Mouse (Mus musculus) lung, postnatal 0 days (tissue): ENCODE measurements around the gene Slc37a1. TPM values are rescaled to one million over a fixed set of nuclear protein-coding genes. Genes with fewer than 3 reads are reported as not detected.
"Not testable (repeated sequence)": the region's sequence is repeated elsewhere in the genome, so short reads cannot be mapped to it uniquely, and the experiment has no call there.

ENCODE experiments used
- ATAC-seq: fragments of 200-750 bp; cut with Nextera tagmentation; 2 replicates; pipeline ENCODE4 v1.8.0; 2017; ENCODE audit warnings: moderate library complexity
- DNase-seq: peaks from one replicate; pipeline ENCODE4 v3.0.0-alpha.2; 2016; ENCODE audit warnings: low spot score
- H3K27ac ChIP-seq: fragments of 300-500 bp; sonication (generic); 2 replicates; pipeline ENCODE4 v1.5.1; 2014; ENCODE audit warnings: antibody characterized with exemption, mild to moderate bottlenecking, low read length, mixed read lengths
- H3K27me3 ChIP-seq: fragments of 300-500 bp; sonication (generic); replicated peaks from 2 replicates; pipeline ENCODE4 v1.6.1; 2014; ENCODE audit warnings: low read length, mixed read lengths; ENCODE audit not compliant: insufficient read depth
- H3K36me3 ChIP-seq: fragments of 300-500 bp; sonication (generic); 2 replicates; pipeline ENCODE4 v1.6.1; 2014; ENCODE audit warnings: low read length, mixed read lengths; ENCODE audit not compliant: insufficient read depth
- H3K4me1 ChIP-seq: fragments of 300-500 bp; sonication (generic); 2 replicates; pipeline ENCODE4 v1.6.1; 2014; ENCODE audit warnings: antibody characterized with exemption, low read depth, low read length, mixed read lengths; ENCODE audit not compliant: insufficient read depth
- H3K4me2 ChIP-seq: fragments of 300-500 bp; sonication (generic); replicated peaks from 2 replicates; pipeline ENCODE4 v1.6.1; 2014; ENCODE audit warnings: low read depth, mild to moderate bottlenecking, low read length, moderate library complexity, mixed read lengths
- H3K4me3 ChIP-seq: fragments of 300-500 bp; sonication (generic); 2 replicates; pipeline ENCODE4 v1.5.1; 2014; ENCODE audit warnings: low read depth, low read length
- H3K9ac ChIP-seq: fragments of 300-500 bp; sonication (generic); replicated peaks from 2 replicates; pipeline ENCODE4 v1.6.1; 2014; ENCODE audit warnings: low read depth, mild to moderate bottlenecking
- H3K9me3 ChIP-seq: fragments of 300-500 bp; sonication (generic); 2 replicates; pipeline ENCODE4 v1.6.1; 2016; ENCODE audit warnings: low read length, mixed read lengths
- CTCF ChIP-seq: IDR thresholded peaks from 2 replicates; pipeline ENCODE4 v1.5.1; 2016; ENCODE audit warnings: antibody characterized with exemption, mild to moderate bottlenecking
- EP300 ChIP-seq: IDR thresholded peaks from 2 replicates; pipeline ENCODE4 v1.6.1; 2016; ENCODE audit warnings: antibody characterized with exemption, mild to moderate bottlenecking, control low read depth
- WGBS: fragments of 180-500 bp; shearing (Covaris S2); extraction: QIAGEN DNeasy Blood & Tissue Kit; methylation state at CpG from one replicate; pipeline ENCODE4 v1.1.7; 2014; 5-methylcytosine and 5-hydroxymethylcytosine counted together
- polyA plus RNA-seq: library from polyadenylated mRNA; unstranded; fragments of >200 nt; fragmentation: Nextera tagmentation; extraction: Ambion mirVana; gene quantifications from 2 replicates; pipeline ENCODE4 v1.2.1, GENCODE M21; 2015

Slc37a1 gene
- polyA plus RNA-seq, 1 experiment from 2014 or later = 33.9 TPM

DNA sequence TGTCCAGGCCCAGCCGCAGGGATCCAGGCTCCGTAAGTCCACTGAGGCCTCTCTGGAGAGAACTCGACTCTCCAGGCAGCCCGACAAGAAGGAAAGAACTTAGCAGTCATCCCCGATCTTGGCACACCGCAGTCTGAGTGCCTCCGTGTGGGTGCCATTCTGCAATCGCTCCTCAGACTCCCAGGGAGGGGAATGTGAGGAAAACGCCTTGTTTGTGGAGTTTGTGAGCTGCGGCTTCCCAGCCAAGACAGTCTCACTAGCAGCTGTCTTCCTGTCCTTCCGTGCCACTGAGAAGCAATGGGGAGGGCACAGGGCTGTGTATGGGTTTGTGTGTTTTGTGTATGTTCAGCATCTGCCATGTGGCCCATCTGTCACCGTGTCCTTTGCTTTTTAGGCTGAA, 62.8 kb downstream of the Slc37a1 start:
- 65% methylated on average over 12 of the region's 12 CpGs for WGBS
- Histone ChIP-seq H3K9me3 (no peaks in the 10 kb centered on the region), H3K4me2 (no peak overlapping the region), H3K4me1 (no peaks in the 10 kb centered on the region), H3K9ac (no peak overlapping the region), H3K36me3 (no peaks in the 10 kb centered on the region), H3K27me3 (no peaks in the 10 kb centered on the region), H3K27ac (no peak overlapping the region), H3K4me3 (no peak overlapping the region)
- no peak for ATAC-seq
- DNase-seq = no peak
- no peak for TF ChIP-seq CTCF
- no peak for TF ChIP-seq EP300

- WGBS = 62% methylated on average over 8 of the region's 8 CpGs
- Histone ChIP-seq H3K9me3 (no peaks in the 10 kb centered on the region), H3K4me1 (no peaks in the 10 kb centered on the region), H3K36me3 (no peaks in the 10 kb centered on the region), H3K27me3 (no peaks in the 10 kb centered on the region), H3K4me2 (no peak overlapping the region), H3K27ac (no peak overlapping the region), H3K9ac (no peak overlapping the region), H3K4me3 (no peak overlapping the region)
- DNase-seq (no peak), ATAC-seq (peak; percentile 12; the same call in 1 of the 2 replicates)
- TF ChIP-seq CTCF = no peak
- no peak for TF ChIP-seq EP300
Measured at GRCm38 (mm10) chr17:31351984-31352383, 65.4 kb downstream of the Slc37a1 start.

DNA sequence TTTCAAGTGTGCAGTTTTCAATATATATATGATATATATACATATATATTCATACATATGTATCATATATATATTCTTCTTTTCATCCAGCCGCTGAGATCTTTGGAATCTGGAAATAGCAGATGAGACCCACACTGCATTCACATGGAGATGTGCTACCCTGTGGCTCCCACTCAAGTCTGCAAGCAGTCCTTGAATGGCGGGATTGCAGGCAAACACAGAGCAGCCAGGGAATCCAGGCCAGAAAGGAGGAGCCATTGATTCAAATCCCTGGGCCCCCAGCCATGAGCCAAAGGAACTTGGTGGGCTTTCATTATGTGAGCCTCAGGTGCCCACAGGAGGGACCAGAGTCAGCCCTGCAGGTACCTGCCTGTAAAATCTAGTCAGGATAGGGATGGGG, 66.7 kb downstream of the Slc37a1 start:
- Histone ChIP-seq H3K27me3 (no peaks in the 10 kb centered on the region), H3K27ac (no peak overlapping the region), H3K4me2 (no peak overlapping the region), H3K9me3 (no peaks in the 10 kb centered on the region), H3K4me3 (no peak overlapping the region), H3K4me1 (no peaks in the 10 kb centered on the region), H3K9ac (no peak overlapping the region), H3K36me3 (no peaks in the 10 kb centered on the region)
- WGBS = 77% methylated on average over 2 of the region's 2 CpGs
- no peak for TF ChIP-seq CTCF
- no peak for TF ChIP-seq EP300
- ATAC-seq (no peak), DNase-seq (no peak)

DNA sequence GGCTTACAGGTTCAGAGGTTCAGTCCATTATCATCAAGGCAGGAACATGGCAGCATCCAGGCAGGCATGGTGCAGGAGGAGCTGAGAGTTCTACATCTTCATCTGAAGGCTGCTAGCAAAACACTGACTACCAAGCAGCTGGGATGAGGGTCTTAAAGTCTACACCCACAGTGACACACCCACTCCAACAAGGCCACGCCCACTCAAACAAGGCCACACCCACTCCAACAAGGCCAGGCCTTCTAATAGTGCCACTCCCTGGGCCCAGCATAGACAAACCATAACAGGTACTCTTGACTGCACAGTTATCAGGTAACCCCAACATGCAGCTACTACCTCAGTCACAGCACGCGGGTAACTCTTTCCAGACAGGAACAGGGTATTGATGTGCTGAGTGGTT, 68.1 kb downstream of the Slc37a1 start:
- not testable (repeated sequence) for H3K36me3 ChIP-seq, H3K4me3 ChIP-seq, H3K9ac ChIP-seq, H3K4me2 ChIP-seq, H3K27ac ChIP-seq, H3K9me3 ChIP-seq, H3K27me3 ChIP-seq, DNase-seq, H3K4me1 ChIP-seq, ATAC-seq
- 62% methylated on average over 3 of the region's 3 CpGs for WGBS

DNA sequence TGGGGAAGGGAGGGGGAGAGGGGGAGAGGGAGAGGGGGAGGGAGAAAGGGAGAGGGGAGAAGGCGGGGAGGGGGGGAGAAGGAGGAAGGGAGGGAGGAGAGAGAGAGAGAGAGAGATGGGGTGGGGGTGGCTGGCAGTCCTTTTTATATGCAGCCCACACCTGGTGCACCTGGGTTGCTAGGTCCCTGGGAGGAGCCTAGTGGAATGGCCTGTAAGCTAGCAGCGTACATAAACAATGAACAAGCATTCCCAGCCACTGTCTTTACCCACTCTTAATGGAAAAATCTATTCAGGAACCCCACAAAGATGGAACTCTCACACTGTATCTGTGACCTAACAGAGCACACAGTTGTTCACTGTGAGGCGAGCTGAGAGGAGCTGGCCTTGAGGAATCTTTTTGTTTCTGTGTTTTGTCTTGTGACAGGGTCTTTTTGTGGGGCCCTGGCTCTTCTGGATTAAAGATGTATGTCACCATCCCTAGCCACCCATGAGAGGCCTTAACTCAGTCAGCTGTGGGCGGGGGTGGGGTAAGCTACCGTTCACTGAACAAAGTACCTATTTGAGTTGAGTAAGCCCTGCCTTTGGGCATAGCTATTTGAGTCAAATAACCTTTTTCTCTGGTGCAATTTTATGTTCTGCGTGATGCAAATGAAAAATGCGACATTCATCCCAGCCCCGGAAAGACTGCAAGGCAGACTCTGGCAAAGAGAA, 69.4 kb downstream of the Slc37a1 start:
- Histone ChIP-seq H3K27me3 (no peaks in the 10 kb centered on the region), H3K4me2 (no peak overlapping the region), H3K4me1 (no peaks in the 10 kb centered on the region), H3K27ac (no peak overlapping the region), H3K9ac (no peak overlapping the region), H3K36me3 (no peaks in the 10 kb centered on the region), H3K9me3 (no peaks in the 10 kb centered on the region), H3K4me3 (no peak overlapping the region)
- 47% methylated on average over 8 of the region's 8 CpGs for WGBS
- no peak for ATAC-seq
- TF ChIP-seq CTCF = no peak
- TF ChIP-seq EP300 = no peak
- DNase-seq = no peak

DNA sequence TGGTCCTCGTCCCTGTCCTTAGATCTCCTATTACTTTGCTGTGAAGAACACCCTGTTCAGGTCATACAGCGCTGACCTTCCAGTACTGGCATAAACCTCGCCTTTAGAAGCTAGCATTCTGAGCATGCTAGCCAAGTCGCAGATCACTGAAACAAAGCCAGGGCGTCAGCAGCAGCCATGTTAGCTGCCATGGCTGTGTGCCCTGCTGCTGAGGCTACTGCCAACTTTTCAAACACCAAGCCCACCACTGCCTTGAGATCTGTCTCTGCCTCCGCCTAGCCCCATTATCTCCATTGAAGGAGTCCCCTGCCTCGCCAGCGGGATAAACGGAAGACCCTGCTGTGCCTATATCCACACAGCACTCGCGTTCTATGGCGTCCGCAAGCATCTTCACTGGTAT, 74.0 kb downstream of the Slc37a1 start:
- Histone ChIP-seq H3K4me1 (no peaks in the 10 kb centered on the region), H3K27ac (no peak overlapping the region), H3K4me2 (no peak overlapping the region), H3K27me3 (no peaks in the 10 kb centered on the region), H3K4me3 (no peak overlapping the region), H3K9me3 (no peaks in the 10 kb centered on the region), H3K36me3 (no peaks in the 10 kb centered on the region), H3K9ac (no peak overlapping the region)
- ATAC-seq (no peak), DNase-seq (no peak)
- 73% methylated on average over 13 of the region's 13 CpGs for WGBS
- TF ChIP-seq EP300 (no peak), CTCF (no peak)
